Mouse (Mus musculus) liver, postnatal 0 days (tissue): ENCODE data around the gene Taar9.

Experiments used
- CTCF ChIP-seq: sonication (generic); IDR thresholded peaks from 2 replicates; pipeline ENCODE4 v1.5.1; 2016; ENCODE audit warnings: antibody characterized with exemption, low read depth
- EP300 ChIP-seq: IDR thresholded peaks from 2 replicates; pipeline ENCODE4 v1.6.1; 2016; ENCODE audit warnings: antibody characterized with exemption, low read depth, mild to moderate bottlenecking

GRCm38 (mm10) chr10:24158470-24159254 is 49.3 kb upstream of the Taar9 start:
- no peak for TF ChIP-seq EP300
- no peak for TF ChIP-seq CTCF
